In the genomic region with DNA sequence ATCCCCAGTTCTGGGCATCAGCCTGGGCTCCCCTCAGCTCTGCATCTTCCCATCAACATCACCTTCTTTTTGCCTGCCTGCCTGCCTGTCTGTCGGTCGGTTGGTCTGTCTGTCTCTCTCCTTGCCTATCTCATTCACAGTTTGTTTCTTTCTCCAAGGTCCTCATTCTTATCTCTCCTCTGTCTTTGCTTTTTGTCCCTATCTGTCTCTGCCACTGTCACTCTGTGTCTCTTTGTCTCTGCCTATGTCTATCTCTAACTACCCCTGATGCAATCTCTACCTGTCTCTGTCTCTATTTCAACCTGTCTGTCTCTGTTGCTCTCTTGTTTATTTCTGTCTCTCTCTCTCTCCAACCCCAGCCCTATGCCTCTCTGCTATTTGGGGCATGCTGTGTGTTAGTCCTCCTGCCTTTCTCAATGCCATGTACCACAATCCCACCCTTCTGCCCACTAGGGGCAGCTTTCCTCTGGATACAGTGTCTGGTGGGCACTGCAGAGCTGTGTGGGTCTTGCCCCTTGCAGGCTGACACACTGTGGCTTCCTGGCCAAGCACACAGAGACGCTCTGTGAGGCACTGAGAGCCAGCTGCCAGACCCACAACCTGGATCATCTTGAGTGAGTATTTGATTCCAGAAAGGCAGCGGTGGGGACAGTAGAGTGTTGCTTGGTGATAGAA, we compare ENCODE assay signal across 15 mouse cellular contexts. TPM values are rescaled to one million over a fixed set of nuclear protein-coding genes. Genes with fewer than 3 reads are reported as not detected.
DNase-seq lines count a peak whose midpoint lies in the region; ATAC-seq and TF ChIP-seq lines count a peak whose summit lies in the region.
"Had no signal": no experiment of that assay in that cellular context is flagged by ENCODE, and none has a peak within 500 bp of the region (broad histone marks: within the 10 kb centered on the region; RNA-seq: fewer than 3 reads in every experiment).

No protein-coding gene starts in this region.

- TF ChIP-seq POLR2A in MEL (IDR thresholded peaks at IDR 0.05; ENCODE audit: control insufficient read depth in 1 of 2, insufficient read depth in 1 of 2, low read depth in 1 of 2, low read length in 2 of 2, poor library complexity in 1 of 2): no peak
- TF ChIP-seq POLR2A in brain, embryonic 14.5 days (IDR thresholded peaks at IDR 0.05; ENCODE audit: borderline replicate concordance, extremely low read depth, insufficient read depth, insufficient read length, poor library complexity, severe bottlenecking): no peak

- H3K27me3 ChIP-seq in intestine, postnatal 0 days (replicated peaks; ENCODE audit: control insufficient read depth, insufficient read depth, low read length): no peaks in the 10 kb centered on the region
- no peaks in the 10 kb centered on the region for H3K27me3 ChIP-seq in intestine, embryonic 15.5 days (replicated peaks)
- H3K27me3 ChIP-seq in lung, postnatal 0 days (replicated peaks; ENCODE audit: insufficient read depth, low read length): 0 out of 2 replicates have a peak, but pooled peaks cover 6% of the 10 kb centered on the region
- H3K27me3 ChIP-seq in MEL (ENCODE audit: control insufficient read depth in 1 of 2, insufficient read depth in 2 of 2, low read length in 2 of 2): no peaks in the 10 kb centered on the region
- H3K27me3 ChIP-seq: limb, embryonic 12.5 days; neural tube, embryonic 13.5 days had no signal

- TF ChIP-seq EP300 in lung, postnatal 0 days (IDR thresholded peaks at IDR 0.05): no peak
- peak; percentile 84 for TF ChIP-seq EP300 in MEL (IDR thresholded peaks at IDR 0.05; ENCODE audit: low read depth in 1 of 2, low read length in 2 of 2)

- H3K4me3 ChIP-seq in intestine, postnatal 0 days (ENCODE audit: low read depth, low read length): no peak overlapping the region
- no peak overlapping the region for H3K4me3 ChIP-seq in intestine, embryonic 15.5 days (replicated peaks)
- no peak overlapping the region for H3K4me3 ChIP-seq in lung, postnatal 0 days (ENCODE audit: low read depth, low read length)
- no peak overlapping the region for H3K4me3 ChIP-seq in MEL (ENCODE audit: control insufficient read depth in 1 of 2, insufficient read depth in 1 of 2, low read depth in 2 of 2, low read length in 2 of 2)
- H3K4me3 ChIP-seq: erythroblast, embryonic 14.5 days; hindbrain, embryonic 12.5 days; limb, embryonic 12.5 days; neural tube, embryonic 13.5 days had no signal

- no peak overlapping the region for H3K9ac ChIP-seq in intestine, postnatal 0 days (ENCODE audit: low read depth, low read length)
- no peak overlapping the region for H3K9ac ChIP-seq in intestine, embryonic 15.5 days
- no peak overlapping the region for H3K9ac ChIP-seq in lung, postnatal 0 days (replicated peaks; ENCODE audit: low read depth)
- H3K9ac ChIP-seq in MEL (ENCODE audit: control insufficient read depth, low read depth, low read length, poor library complexity, severe bottlenecking): no peak overlapping the region
- H3K9ac ChIP-seq: hindbrain, embryonic 12.5 days; limb, embryonic 12.5 days; neural tube, embryonic 13.5 days had no signal

- no peak overlapping the region for H3K4me2 ChIP-seq in intestine, postnatal 0 days (replicated peaks; ENCODE audit: low read depth)
- H3K4me2 ChIP-seq in intestine, embryonic 15.5 days (replicated peaks): no peak overlapping the region
- no peak overlapping the region for H3K4me2 ChIP-seq in lung, postnatal 0 days (replicated peaks; ENCODE audit: low read depth, low read length)
- H3K4me2 ChIP-seq: hindbrain, embryonic 12.5 days; limb, embryonic 12.5 days; neural tube, embryonic 13.5 days had no signal

- no peak for DNase-seq in lung, postnatal 0 days (ENCODE audit: low spot score)
- DNase-seq in lung, postnatal 36 days: no peak
- DNase-seq in MEL (ENCODE audit: low read depth, low spot score): peak; percentile 46
- no peak for DNase-seq in brain, embryonic 14.5 days (ENCODE audit: low read depth)
- DNase-seq in frontal cortex, adult 2 months (ENCODE audit: extremely low spot score in 1 of 2, low spot score in 1 of 2): no peak
- DNase-seq: kidney, postnatal 10 days; lung, adult 2 months had no signal

- no peaks in the 10 kb centered on the region for H3K36me3 ChIP-seq in intestine, postnatal 0 days (ENCODE audit: control insufficient read depth, insufficient read depth)
- H3K36me3 ChIP-seq in intestine, embryonic 15.5 days: no peaks in the 10 kb centered on the region
- no peaks in the 10 kb centered on the region for H3K36me3 ChIP-seq in lung, postnatal 0 days (ENCODE audit: insufficient read depth, low read length)
- no peaks in the 10 kb centered on the region for H3K36me3 ChIP-seq in MEL (ENCODE audit: control insufficient read depth in 1 of 2, insufficient read depth in 2 of 2, low read length in 2 of 2)
- H3K36me3 ChIP-seq: hindbrain, embryonic 12.5 days; limb, embryonic 12.5 days; neural tube, embryonic 13.5 days had no signal

- no peaks in the 10 kb centered on the region for H3K79me2 ChIP-seq in MEL (ENCODE audit: control insufficient read depth, insufficient read depth, low read length, poor library complexity)

- 58% methylated on average over 4 of the region's 4 CpGs for WGBS in intestine, postnatal 0 days
- WGBS in intestine, embryonic 15.5 days: 54% methylated on average over 4 of the region's 4 CpGs
- WGBS in lung, postnatal 0 days: 49% methylated on average over 4 of the region's 4 CpGs

- TF ChIP-seq CTCF in intestine, postnatal 0 days (IDR thresholded peaks at IDR 0.05; ENCODE audit: low read depth): peak; percentile 37
- peak; percentile 40 for TF ChIP-seq CTCF in lung, postnatal 0 days (IDR thresholded peaks at IDR 0.05)
- no peak for TF ChIP-seq CTCF in MEL (IDR thresholded peaks at IDR 0.05 in 2 of 3, conservative IDR thresholded peaks at IDR 0.05 in 1 of 3; ENCODE audit: control insufficient read depth in 1 of 3, insufficient read depth in 1 of 3, low read depth in 2 of 3, low read length in 3 of 3, poor library complexity in 1 of 3, severe bottlenecking in 1 of 3)
- peak; percentile 37; the same call in 1 of the 2 replicates for TF ChIP-seq CTCF in brain, embryonic 14.5 days (IDR thresholded peaks at IDR 0.05; ENCODE audit: borderline replicate concordance, extremely low read depth, insufficient read depth, insufficient read length)

- no peaks in the 10 kb centered on the region for H3K9me3 ChIP-seq in intestine, postnatal 0 days (ENCODE audit: control insufficient read depth)
- H3K9me3 ChIP-seq in intestine, embryonic 15.5 days: no peaks in the 10 kb centered on the region
- no peaks in the 10 kb centered on the region for H3K9me3 ChIP-seq in lung, postnatal 0 days (ENCODE audit: low read length)
- H3K9me3 ChIP-seq in MEL (replicated peaks; ENCODE audit: insufficient read depth, low read length): no peaks in the 10 kb centered on the region
- H3K9me3 ChIP-seq: hindbrain, embryonic 12.5 days; limb, embryonic 12.5 days; neural tube, embryonic 13.5 days had no signal

- H3K4me1 ChIP-seq in intestine, postnatal 0 days (replicated peaks; ENCODE audit: control insufficient read depth, insufficient read depth, low read length): no peaks in the 10 kb centered on the region
- H3K4me1 ChIP-seq in intestine, embryonic 15.5 days (replicated peaks): 0 out of 2 replicates have a peak, but pooled peaks cover 3% of the 10 kb centered on the region
- no peaks in the 10 kb centered on the region for H3K4me1 ChIP-seq in lung, postnatal 0 days (ENCODE audit: insufficient read depth, low read depth, low read length)
- H3K4me1 ChIP-seq in MEL (ENCODE audit: control insufficient read depth in 1 of 2, insufficient read depth in 2 of 2, low read length in 2 of 2): peaks cover 2 to 19% of the 10 kb centered on the region in 2 experiments
- H3K4me1 ChIP-seq: limb, embryonic 12.5 days had no signal

- no peak overlapping the region for H3K27ac ChIP-seq in intestine, postnatal 0 days (ENCODE audit: low read depth, low read length)
- no peak overlapping the region for H3K27ac ChIP-seq in intestine, embryonic 15.5 days
- H3K27ac ChIP-seq in lung, postnatal 0 days (ENCODE audit: low read length): no peak overlapping the region
- H3K27ac ChIP-seq in MEL (ENCODE audit: control insufficient read depth, low read depth, low read length): no peak overlapping the region
- H3K27ac ChIP-seq: hindbrain, embryonic 12.5 days; limb, embryonic 12.5 days; neural tube, embryonic 13.5 days had no signal

- TF ChIP-seq RAD21 in MEL (IDR thresholded peaks at IDR 0.05; ENCODE audit: low read depth, low read length): no peak

- no peak for ATAC-seq in intestine, postnatal 0 days
- ATAC-seq in intestine, embryonic 15.5 days: no peak
- ATAC-seq in lung, postnatal 0 days: no peak
- ATAC-seq: forebrain, embryonic 14.5 days; intestine, embryonic 16.5 days had no signal

TF ChIP-seq in MEL, 35 proteins besides CTCF, POLR2A, EP300 and RAD21 (continues in another document):
- TF ChIP-seq E2F4 (IDR thresholded peaks at IDR 0.05; ENCODE audit: borderline replicate concordance, low read depth, low read length) (no peak), RCOR1 (IDR thresholded peaks at IDR 0.05; ENCODE audit: low read depth, low read length) (peak; percentile 79), MAX (IDR thresholded peaks at IDR 0.05; ENCODE audit: low read length) (no peak), SIN3A (IDR thresholded peaks at IDR 0.05; ENCODE audit: low read length) (peak; percentile 33; the same call in 1 of the 2 replicates), TCF12 (IDR thresholded peaks at IDR 0.05; ENCODE audit: low read depth, low read length) (peak; percentile 85), ETS1 (IDR thresholded peaks at IDR 0.05; ENCODE audit: low read depth, low read length) (peak; percentile 38; the same call in 1 of the 2 replicates)

RNA-seq across cellular contexts. Expression of a gene that starts 42.8 kb away (rescaled TPM):
- 4.4 and 4.6 TPM in 2 replicates for polyA plus RNA-seq in intestine, postnatal 0 days (2015; fragmentation: Nextera tagmentation; extraction: Ambion mirVana)
- 7.4 and 8.4 TPM in 2 replicates for polyA plus RNA-seq in intestine, embryonic 15.5 days (2015; fragmentation: Nextera tagmentation; extraction: Ambion mirVana)
- polyA plus RNA-seq in lung, postnatal 0 days (2015; fragmentation: Nextera tagmentation; extraction: Ambion mirVana): 8.6 and 9.2 TPM in 2 replicates
- total RNA-seq in MEL (2012; rRNA removed): 15.7 and 19.1 TPM in 2 replicates
- polyA plus RNA-seq in MEL (2012; ENCODE audit: insufficient read depth in 1 of 2, insufficient read length in 2 of 2, low read depth in 1 of 2, low replicate concordance in 2 of 2, missing spikeins in 1 of 2): 10 to 100 TPM in 1 of 2 experiments, not detected in 1; 29.7 TPM
- 30.1 and 31.5 TPM in 2 replicates for polyA plus RNA-seq in brain, embryonic 14.5 days (2012; rRNA removed)
- polyA plus RNA-seq in frontal cortex, adult 2 months (2012; rRNA removed): 49.0 and 49.3 TPM in 2 replicates

RNA-seq across cellular contexts. Expression of a gene that starts 55.8 kb away (rescaled TPM):
- polyA plus RNA-seq in intestine, postnatal 0 days (2015; fragmentation: Nextera tagmentation; extraction: Ambion mirVana): 0.50 and 0.75 TPM in 2 replicates
- 0.21 and 0.33 TPM in 2 replicates for polyA plus RNA-seq in intestine, embryonic 15.5 days (2015; fragmentation: Nextera tagmentation; extraction: Ambion mirVana)
- 0.31 and 0.42 TPM in 2 replicates for polyA plus RNA-seq in lung, postnatal 0 days (2015; fragmentation: Nextera tagmentation; extraction: Ambion mirVana)
- 0.03 TPM in 1 of 2 replicates, not detected in the other for total RNA-seq in MEL (2012; rRNA removed)
- polyA plus RNA-seq in MEL (2012; ENCODE audit: insufficient read depth in 1 of 2, insufficient read length in 2 of 2, low read depth in 1 of 2, low replicate concordance in 2 of 2, missing spikeins in 1 of 2): under 1 TPM in 1 of 2 experiments, not detected in 1; 0.03 TPM
- 0.36 and 0.64 TPM in 2 replicates for polyA plus RNA-seq in brain, embryonic 14.5 days (2012; rRNA removed)
- 1.0 and 1.5 TPM in 2 replicates for polyA plus RNA-seq in frontal cortex, adult 2 months (2012; rRNA removed)

Comparison
In these comparisons a context has a peak if more than half of its experiments do, and no peak if none do; other contexts are left out.
1. CTCF ChIP-seq: peak in intestine, postnatal 0 days (single experiment), lung, postnatal 0 days (single experiment) and brain, embryonic 14.5 days (single experiment); none in MEL (0 of 3).